Mouse (Mus musculus) erythroid progenitor cell, adult 5-6 weeks (primary cell): ENCODE data around the gene Zfp60. TPM values are rescaled to one million over a fixed set of nuclear protein-coding genes. Genes with fewer than 3 reads are reported as not detected.
A peak's percentile ranks its signal among the peaks of the same experiment; 100 is the strongest.

Source experiments
- ATAC-seq: replicated peaks from 2 replicates; pipeline ENCODE4 v1.8.0; 2016; ENCODE audit warnings: moderate number of reproducible peaks, mild to moderate bottlenecking, moderate TSS enrichment, inconsistent platforms; ENCODE audit not compliant: poor library complexity, low FRiP score, severe bottlenecking
- total RNA-seq, 2 experiments: library from RNA; stranded (forward) in 1 of 2; stranded (reverse) in 1 of 2; fragments of 150-400 nt in 1 of 2; fragments of 186-747, 209-891 nt in 1 of 2; gene quantifications; 2 replicates each; pipeline versions ENCODE4 v1.2.3 to v1.2.4; 2015 to 2017; ENCODE audit warnings: low replicate concordance in 2 of 2

The Zfp60 gene
- total RNA-seq (2015; ENCODE audit: low replicate concordance) (0.36 and 6.3 TPM in 2 replicates), total RNA-seq (2017; ENCODE audit: low replicate concordance) (0.39 and 2.8 TPM in 2 replicates)

- ATAC-seq = peak; percentile 95
Measured at GRCm38 (mm10) chr7:27731281-27731883, at the start of gene Zfp60. Gene Zfp60 (plus strand): TSS chr7:27731389.

- no peak for ATAC-seq
Measured at GRCm38 (mm10) chr7:27683218-27683617, 48.0 kb upstream of the Zfp60 start.

GRCm38 (mm10) chr7:27685220-27685619, 46.0 kb upstream of the Zfp60 start:
- no peak for ATAC-seq

GRCm38 (mm10) chr7:27685681-27686080, 45.5 kb upstream of the Zfp60 start:
- ATAC-seq = no peak

- ATAC-seq = no peak
Measured at GRCm38 (mm10) chr7:27687043-27687442, 44.1 kb upstream of the Zfp60 start.

GRCm38 (mm10) chr7:27687836-27688235, 43.4 kb upstream of the Zfp60 start:
- ATAC-seq = no peak

DNA sequence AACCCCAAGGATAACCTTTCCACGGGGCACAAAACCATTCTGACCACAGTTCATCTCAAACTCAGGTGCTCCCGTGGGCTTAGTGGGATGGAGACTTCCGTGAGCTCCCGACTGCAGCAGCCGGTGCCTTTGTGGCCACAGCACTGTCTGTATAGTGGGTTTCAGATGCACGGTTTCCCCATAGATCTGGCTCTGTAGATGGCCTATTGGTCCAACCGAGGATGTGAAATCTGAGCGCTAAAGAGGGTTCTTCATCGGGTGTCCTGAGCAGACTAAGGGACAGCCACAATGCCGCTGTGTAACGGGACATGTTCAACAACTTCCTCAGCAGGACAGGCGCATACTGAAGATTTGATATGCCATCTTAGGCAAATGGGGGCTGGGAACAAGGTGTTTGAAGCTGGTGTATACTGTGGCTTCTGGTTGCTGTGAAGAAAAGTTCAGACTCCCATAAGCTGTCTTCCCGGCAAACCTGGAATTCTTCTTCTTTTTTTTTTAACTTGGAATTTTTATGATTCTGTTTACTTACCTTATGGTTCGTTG, 42.9 kb upstream of the Zfp60 start:
- ATAC-seq = no peak

GRCm38 (mm10) chr7:27688815-27689612, 42.2 kb upstream of the Zfp60 start, which contains the start of gene Zfp607b:
Gene Zfp607b (plus strand): TSS chr7:27689340.
- peak; percentile 98 for ATAC-seq

GRCm38 (mm10) chr7:27691076-27691475, 40.1 kb upstream of the Zfp60 start:
- ATAC-seq = no peak

DNA sequence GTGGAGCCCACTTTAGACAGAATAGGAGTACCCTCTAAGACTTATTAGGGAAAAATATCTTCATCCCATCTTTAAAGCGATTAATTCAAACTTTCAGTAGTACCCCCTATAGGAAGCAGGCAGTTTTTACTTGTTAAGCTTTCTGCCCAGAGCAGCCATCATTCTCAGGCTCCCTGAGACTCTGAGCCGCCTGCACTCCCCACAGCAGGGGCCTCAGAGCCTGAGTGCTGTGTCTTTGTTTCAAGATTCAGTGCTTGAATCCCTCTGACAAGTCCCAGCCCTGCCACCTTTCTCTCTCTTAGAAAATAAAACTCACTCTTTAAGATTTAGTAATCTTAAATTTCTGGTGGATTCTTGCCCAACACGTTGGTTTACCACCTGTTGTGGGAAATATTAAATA, 34.5 kb upstream of the Zfp60 start:
- ATAC-seq = no peak

DNA sequence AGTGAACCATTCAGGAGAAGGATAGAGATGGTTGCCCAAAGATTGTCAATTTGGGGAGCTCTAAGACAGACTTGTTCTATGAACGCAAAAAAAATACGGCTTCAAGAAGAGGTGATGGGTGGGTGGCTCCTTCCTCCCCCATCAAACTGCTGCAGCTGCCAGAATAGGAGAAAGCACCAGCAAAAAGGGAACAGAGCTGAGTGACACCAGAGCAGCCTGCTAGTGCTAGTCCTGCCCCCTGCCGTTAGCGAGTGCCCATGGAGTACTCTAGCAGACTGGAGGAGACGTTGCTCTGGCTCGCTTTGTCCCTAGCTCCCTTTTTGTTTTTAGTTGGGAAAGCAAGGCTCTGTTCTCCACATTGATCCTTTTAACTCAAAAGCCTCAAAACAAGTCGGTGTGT, 20.8 kb upstream of the Zfp60 start:
- ATAC-seq = no peak

DNA sequence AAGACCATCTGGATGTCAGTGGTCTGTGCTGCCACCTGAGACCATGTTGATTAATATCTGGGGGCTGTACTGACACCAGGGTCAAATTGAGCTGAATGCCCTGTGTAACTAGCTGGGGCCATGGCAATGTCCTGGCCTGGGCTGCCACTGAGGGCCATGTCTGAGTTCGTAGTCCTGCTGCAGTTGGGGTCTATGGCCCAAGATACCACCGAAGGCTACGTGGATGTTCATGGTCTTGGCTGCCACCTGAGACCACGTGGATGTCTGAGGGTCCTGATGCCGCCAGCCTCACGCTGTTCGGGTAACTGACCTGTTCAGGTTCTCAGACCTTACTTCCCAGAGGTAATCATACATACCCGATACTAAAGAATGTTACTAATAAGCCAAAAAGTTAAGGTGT, 9.2 kb upstream of the Zfp60 start:
- no peak; the same call in 1 of the 2 replicates for ATAC-seq

GRCm38 (mm10) chr7:27725566-27726538, 5.3 kb upstream of the Zfp60 start:
- ATAC-seq = no peak

DNA sequence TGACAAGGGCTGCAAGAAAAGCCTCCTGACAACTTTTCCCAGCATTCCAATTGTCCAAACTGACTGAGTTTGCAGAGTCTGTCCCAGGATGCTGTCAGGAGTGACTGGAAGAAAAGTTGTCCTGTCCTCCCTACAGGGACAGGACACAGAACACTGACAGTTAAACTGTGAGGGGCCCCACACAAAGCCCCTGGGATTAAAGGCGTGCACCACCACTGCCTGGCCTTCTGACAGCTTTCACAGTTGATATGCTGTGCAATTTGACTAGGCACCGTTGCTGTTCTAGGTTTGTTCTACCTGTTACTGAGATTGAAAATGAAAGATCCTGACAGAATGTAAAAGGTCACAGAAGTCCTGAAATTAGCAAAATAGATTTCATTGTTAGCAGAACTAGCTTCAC, 3.7 kb upstream of the Zfp60 start:
- ATAC-seq = no peak

DNA sequence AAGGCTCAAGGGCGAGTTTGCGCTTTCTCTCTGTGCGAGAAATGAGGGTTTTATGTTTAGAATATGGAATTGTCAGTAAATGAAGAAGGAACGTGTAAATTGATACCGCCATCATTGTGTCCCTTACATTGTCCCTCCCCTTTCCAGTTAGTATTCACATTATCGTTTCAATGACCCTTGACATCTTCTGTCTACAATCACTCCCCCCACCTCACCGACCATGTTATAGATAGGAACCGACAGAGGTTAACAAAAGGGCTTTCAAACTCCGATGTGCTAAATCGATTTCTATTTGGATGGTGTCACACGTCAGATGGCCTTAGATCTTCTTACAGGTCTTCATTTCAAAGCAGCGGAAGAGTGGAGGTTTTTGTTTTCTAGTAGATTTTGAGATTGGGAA, 757 bp downstream of the Zfp60 start:
- ATAC-seq = no peak

DNA sequence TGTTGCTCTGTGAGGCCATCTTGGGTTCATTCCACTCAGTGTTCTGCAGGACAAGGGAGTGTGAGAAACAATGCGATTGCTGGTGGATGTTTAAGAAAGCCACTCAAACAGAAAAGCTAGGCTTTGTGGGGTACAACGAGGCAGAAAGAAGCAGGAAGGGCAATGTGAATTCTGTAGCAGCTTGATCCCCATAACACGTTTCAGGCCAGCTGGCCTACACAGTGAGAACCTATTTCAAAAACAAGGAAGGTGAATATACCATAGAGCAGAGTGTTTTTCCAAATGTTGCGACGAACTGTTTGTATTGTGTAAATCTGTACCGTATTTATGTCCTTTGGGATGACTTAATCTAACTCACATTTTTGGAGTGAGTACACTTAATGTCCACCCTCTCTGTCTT, 1.3 kb downstream of the Zfp60 start:
- no peak for ATAC-seq

DNA sequence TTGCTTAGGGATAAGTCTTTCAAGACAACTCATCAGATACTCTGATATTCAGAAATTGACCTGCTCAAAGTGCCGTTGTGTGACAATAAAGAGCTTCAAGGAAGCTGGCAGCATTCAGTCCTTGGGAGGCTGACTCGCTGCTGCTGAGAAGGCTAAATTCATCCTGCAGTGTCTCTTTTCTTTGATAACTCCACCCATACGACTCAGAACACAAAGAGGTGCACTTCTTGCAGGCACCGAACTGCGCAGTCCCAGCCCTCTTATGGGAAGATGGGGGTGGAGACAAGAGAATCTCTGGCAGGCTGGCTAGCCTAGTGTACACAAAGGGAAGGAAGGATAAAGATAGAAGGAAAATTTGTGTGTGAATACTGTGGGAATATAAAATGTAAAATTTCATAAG, 4.3 kb downstream of the Zfp60 start:
- ATAC-seq = no peak

GRCm38 (mm10) chr7:27756351-27757047, 25.3 kb downstream of the Zfp60 start:
- ATAC-seq = no peak

GRCm38 (mm10) chr7:27757048-27757375, 25.8 kb downstream of the Zfp60 start:
- ATAC-seq = no peak
